Mouse (Mus musculus) stomach, postnatal 0 days (tissue): Measurements from ENCODE around the gene Csnk2b.

Experiments
- CTCF ChIP-seq: IDR thresholded peaks from 2 replicates; pipeline ENCODE4 v1.5.1; 2016; ENCODE audit warnings: antibody characterized with exemption, low read depth, mild to moderate bottlenecking, moderate library complexity
- EP300 ChIP-seq: optimal IDR thresholded peaks from 2 replicates; pipeline ENCODE3; 2016; ENCODE audit warnings: antibody characterized with exemption

- no peak for TF ChIP-seq EP300
- no peak for TF ChIP-seq CTCF
Measured at GRCm38 (mm10) chr17:35097164-35097655, 24.6 kb downstream of the Csnk2b start.
